ENCODE assay signal across 20 mouse cellular contexts in the genomic region with DNA sequence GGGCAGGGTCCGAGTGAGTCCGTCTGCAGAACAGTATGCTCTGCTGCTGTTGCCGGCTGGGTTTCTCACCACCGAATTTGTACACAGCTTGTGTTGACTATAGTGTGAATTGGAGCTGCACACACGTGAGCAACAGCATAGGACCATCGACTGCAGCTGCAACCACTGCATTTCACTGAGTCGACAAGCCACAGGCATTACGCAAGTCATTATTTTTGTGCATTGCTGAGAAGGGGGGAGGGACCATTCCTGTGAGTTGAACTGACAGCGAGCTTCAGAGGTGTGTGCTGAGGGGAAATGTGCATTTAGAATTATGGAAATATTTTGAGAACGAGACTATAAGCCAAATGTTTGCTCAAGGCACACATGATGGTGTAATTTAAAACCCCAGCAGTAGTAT.
DNase-seq lines count a peak whose midpoint lies in the region; ATAC-seq and TF ChIP-seq lines count a peak whose summit lies in the region.
"Had no signal": no experiment of that assay in that cellular context is flagged by ENCODE, and none has a peak within 500 bp of the region (broad histone marks: within the 10 kb centered on the region; RNA-seq: fewer than 3 reads in every experiment).

No protein-coding gene starts in this region.

- ATAC-seq in forebrain, embryonic 16.5 days, result peak; percentile 38; the same call in 1 of the 2 replicates
- ATAC-seq in forebrain, embryonic 14.5 days, result no peak
- no peak for ATAC-seq in limb, embryonic 13.5 days (ENCODE audit: low FRiP score, low read depth)
- peak; percentile 67; the same call in 1 of the 2 replicates for ATAC-seq in midbrain, embryonic 16.5 days
- ATAC-seq: intestine, embryonic 15.5 days had no signal

- no peaks in the 10 kb centered on the region for H3K36me3 ChIP-seq in forebrain, embryonic 16.5 days (ENCODE audit: control insufficient read depth, insufficient read depth)
- no peaks in the 10 kb centered on the region for H3K36me3 ChIP-seq in forebrain, embryonic 14.5 days (ENCODE audit: control insufficient read depth, insufficient read depth, low read length)
- no peaks in the 10 kb centered on the region for H3K36me3 ChIP-seq in limb, embryonic 13.5 days
- no peaks in the 10 kb centered on the region for H3K36me3 ChIP-seq in limb, embryonic 10.5 days
- 0 out of 2 replicates have a peak, but pooled peaks cover 4% of the 10 kb centered on the region for H3K36me3 ChIP-seq in midbrain, embryonic 16.5 days (ENCODE audit: control insufficient read depth, insufficient read depth, low read length)
- no peaks in the 10 kb centered on the region for H3K36me3 ChIP-seq in midbrain, embryonic 10.5 days
- H3K36me3 ChIP-seq: embryonic facial prominence, embryonic 12.5 days; hindbrain, embryonic 15.5 days; intestine, embryonic 15.5 days; liver, embryonic 15.5 days had no signal

- H3K4me3 ChIP-seq in forebrain, embryonic 16.5 days (replicated peaks; ENCODE audit: low read length), result no peak overlapping the region
- H3K4me3 ChIP-seq in forebrain, embryonic 14.5 days (ENCODE audit: low read depth, low read length), result no peak overlapping the region
- H3K4me3 ChIP-seq in limb, embryonic 13.5 days, result no peak overlapping the region
- no peak overlapping the region for H3K4me3 ChIP-seq in limb, embryonic 10.5 days
- no peak overlapping the region for H3K4me3 ChIP-seq in midbrain, embryonic 16.5 days (ENCODE audit: low read depth, low read length)
- H3K4me3 ChIP-seq in midbrain, embryonic 10.5 days, result no peak overlapping the region
- H3K4me3 ChIP-seq in layer of hippocampus, adult 2 months, result no peak overlapping the region
- H3K4me3 ChIP-seq: embryonic facial prominence, embryonic 12.5 days; heart, adult 2 months; hindbrain, embryonic 15.5 days; intestine, embryonic 15.5 days; limb, embryonic 12.5 days; liver, embryonic 15.5 days had no signal

- H3K4me1 ChIP-seq in forebrain, embryonic 16.5 days (replicated peaks; ENCODE audit: control insufficient read depth, insufficient read depth, low read length), result peaks cover 3% of the 10 kb centered on the region; the same call in 1 of the 2 replicates
- no peaks in the 10 kb centered on the region for H3K4me1 ChIP-seq in forebrain, embryonic 14.5 days (ENCODE audit: control insufficient read depth, insufficient read depth, low read length)
- peaks cover 9% of the 10 kb centered on the region for H3K4me1 ChIP-seq in limb, embryonic 13.5 days
- 0 out of 2 replicates have a peak, but pooled peaks cover 3% of the 10 kb centered on the region for H3K4me1 ChIP-seq in limb, embryonic 10.5 days
- H3K4me1 ChIP-seq in midbrain, embryonic 16.5 days (ENCODE audit: control insufficient read depth, insufficient read depth, low read length), result no peaks in the 10 kb centered on the region
- no peaks in the 10 kb centered on the region for H3K4me1 ChIP-seq in midbrain, embryonic 10.5 days
- H3K4me1 ChIP-seq: hindbrain, embryonic 15.5 days; intestine, embryonic 15.5 days; liver, embryonic 15.5 days had no signal

- H3K27ac ChIP-seq in forebrain, embryonic 16.5 days (ENCODE audit: low read length), result no peak overlapping the region
- no peak overlapping the region for H3K27ac ChIP-seq in forebrain, embryonic 14.5 days (ENCODE audit: low read depth, low read length)
- no peak overlapping the region for H3K27ac ChIP-seq in limb, embryonic 13.5 days
- H3K27ac ChIP-seq in limb, embryonic 10.5 days, result no peak overlapping the region
- H3K27ac ChIP-seq in midbrain, embryonic 16.5 days (ENCODE audit: low read length), result no peak overlapping the region
- no peak overlapping the region for H3K27ac ChIP-seq in midbrain, embryonic 10.5 days (replicated peaks)
- H3K27ac ChIP-seq in layer of hippocampus, adult 2 months, result no peak overlapping the region
- H3K27ac ChIP-seq: embryonic facial prominence, embryonic 12.5 days; heart, adult 2 months; hindbrain, embryonic 15.5 days; intestine, embryonic 15.5 days; limb, embryonic 12.5 days; liver, embryonic 15.5 days had no signal

- WGBS in forebrain, embryonic 16.5 days, result 67% methylated on average over 10 of the region's 10 CpGs
- 67% methylated on average over 10 of the region's 10 CpGs for WGBS in forebrain, embryonic 14.5 days
- WGBS in limb, embryonic 13.5 days, result 56% methylated on average over 10 of the region's 10 CpGs
- 88% methylated on average over 10 of the region's 10 CpGs for WGBS in limb, embryonic 10.5 days
- 67% methylated on average over 10 of the region's 10 CpGs for WGBS in midbrain, embryonic 16.5 days
- 86% methylated on average over 10 of the region's 10 CpGs for WGBS in midbrain, embryonic 10.5 days

- TF ChIP-seq CTCF in layer of hippocampus, adult 2 months (conservative IDR thresholded peaks at IDR 0.05), result no peak

- no peak overlapping the region for H3K9ac ChIP-seq in forebrain, embryonic 16.5 days (replicated peaks; ENCODE audit: low read depth, low read length)
- no peak overlapping the region for H3K9ac ChIP-seq in forebrain, embryonic 14.5 days (ENCODE audit: low read length)
- no peak overlapping the region for H3K9ac ChIP-seq in limb, embryonic 13.5 days
- no peak overlapping the region for H3K9ac ChIP-seq in midbrain, embryonic 16.5 days (ENCODE audit: low read depth, low read length)
- H3K9ac ChIP-seq: embryonic facial prominence, embryonic 12.5 days; hindbrain, embryonic 15.5 days; intestine, embryonic 15.5 days; limb, embryonic 12.5 days; liver, embryonic 15.5 days had no signal

- no peak for DNase-seq in forebrain, embryonic 14.5 days (ENCODE audit: low spot score)
- no peak for DNase-seq in limb, embryonic 10.5 days (ENCODE audit: low spot score)
- no peak for DNase-seq in midbrain, embryonic 10.5 days (ENCODE audit: low spot score)
- DNase-seq in layer of hippocampus, adult 2 months (ENCODE audit: low spot score in 2 of 2), result no peak
- no peak for DNase-seq in testis, postnatal 10 days (ENCODE audit: low spot score)
- DNase-seq: B cell, adult 2 months; cerebellum, adult 9-10 months; heart, adult 2 months; heart, postnatal 4 days; kidney, postnatal 4 days; retina, postnatal 1 day; right cerebral cortex, postnatal 4 days had no signal

- no peaks in the 10 kb centered on the region for H3K27me3 ChIP-seq in forebrain, embryonic 16.5 days (replicated peaks; ENCODE audit: control insufficient read depth, insufficient read depth, low read length)
- no peaks in the 10 kb centered on the region for H3K27me3 ChIP-seq in forebrain, embryonic 14.5 days (replicated peaks; ENCODE audit: control insufficient read depth, insufficient read depth, low read length)
- H3K27me3 ChIP-seq in limb, embryonic 13.5 days, result no peaks in the 10 kb centered on the region
- H3K27me3 ChIP-seq in limb, embryonic 10.5 days (ENCODE audit: low read depth, poor library complexity, severe bottlenecking), result no peaks in the 10 kb centered on the region
- H3K27me3 ChIP-seq in midbrain, embryonic 16.5 days (ENCODE audit: control insufficient read depth, insufficient read depth, low read depth, low read length), result no peaks in the 10 kb centered on the region
- H3K27me3 ChIP-seq in midbrain, embryonic 10.5 days (ENCODE audit: low read depth, poor library complexity, severe bottlenecking), result no peaks in the 10 kb centered on the region
- H3K27me3 ChIP-seq: embryonic facial prominence, embryonic 12.5 days; hindbrain, embryonic 15.5 days; intestine, embryonic 15.5 days; limb, embryonic 12.5 days; liver, embryonic 15.5 days had no signal

- no peak overlapping the region for H3K4me2 ChIP-seq in forebrain, embryonic 16.5 days (ENCODE audit: low read length)
- H3K4me2 ChIP-seq in forebrain, embryonic 14.5 days (ENCODE audit: low read length), result no peak overlapping the region
- H3K4me2 ChIP-seq in limb, embryonic 13.5 days (replicated peaks), result peak overlapping the region; percentile 42
- no peak overlapping the region for H3K4me2 ChIP-seq in midbrain, embryonic 16.5 days (ENCODE audit: low read length)
- H3K4me2 ChIP-seq: embryonic facial prominence, embryonic 12.5 days; hindbrain, embryonic 15.5 days; intestine, embryonic 15.5 days; limb, embryonic 12.5 days; liver, embryonic 15.5 days had no signal

- no peaks in the 10 kb centered on the region for H3K9me3 ChIP-seq in forebrain, embryonic 16.5 days (ENCODE audit: control insufficient read depth, low read length)
- no peaks in the 10 kb centered on the region for H3K9me3 ChIP-seq in forebrain, embryonic 14.5 days (replicated peaks; ENCODE audit: control insufficient read depth, low read length)
- H3K9me3 ChIP-seq in limb, embryonic 13.5 days, result no peaks in the 10 kb centered on the region
- no peaks in the 10 kb centered on the region for H3K9me3 ChIP-seq in limb, embryonic 10.5 days (replicated peaks)
- no peaks in the 10 kb centered on the region for H3K9me3 ChIP-seq in midbrain, embryonic 16.5 days (replicated peaks; ENCODE audit: control insufficient read depth, low read length, poor library complexity, severe bottlenecking)
- no peaks in the 10 kb centered on the region for H3K9me3 ChIP-seq in midbrain, embryonic 10.5 days (replicated peaks)
- H3K9me3 ChIP-seq: embryonic facial prominence, embryonic 12.5 days; hindbrain, embryonic 15.5 days; intestine, embryonic 15.5 days; limb, embryonic 12.5 days; liver, embryonic 15.5 days had no signal

Comparison
In these comparisons a context has a peak if more than half of its experiments do, and no peak if none do; other contexts are left out.
1. ATAC-seq: peak in forebrain, embryonic 16.5 days (single experiment) and midbrain, embryonic 16.5 days (single experiment); none in forebrain, embryonic 14.5 days (single experiment) and limb, embryonic 13.5 days (single experiment).